Mouse (Mus musculus) kidney, adult 2 months (tissue): ENCODE data around the gene Bcat1.

ENCODE experiments used
- CTCF ChIP-seq: fragments of 200-500 bp; conservative IDR thresholded peaks from 2 replicates; pipeline ENCODE4 v1.5.1; 2011; ENCODE audit warnings: low read depth, mild to moderate bottlenecking, control low read depth, low read length, moderate library complexity, mixed read lengths; ENCODE audit not compliant: insufficient read depth, insufficient read length
- POLR2A ChIP-seq: fragments of 200-500 bp; IDR thresholded peaks from one replicate; pipeline ENCODE4 v1.6.1; 2011; ENCODE audit warnings: low read depth, low read length, control low read depth

DNA sequence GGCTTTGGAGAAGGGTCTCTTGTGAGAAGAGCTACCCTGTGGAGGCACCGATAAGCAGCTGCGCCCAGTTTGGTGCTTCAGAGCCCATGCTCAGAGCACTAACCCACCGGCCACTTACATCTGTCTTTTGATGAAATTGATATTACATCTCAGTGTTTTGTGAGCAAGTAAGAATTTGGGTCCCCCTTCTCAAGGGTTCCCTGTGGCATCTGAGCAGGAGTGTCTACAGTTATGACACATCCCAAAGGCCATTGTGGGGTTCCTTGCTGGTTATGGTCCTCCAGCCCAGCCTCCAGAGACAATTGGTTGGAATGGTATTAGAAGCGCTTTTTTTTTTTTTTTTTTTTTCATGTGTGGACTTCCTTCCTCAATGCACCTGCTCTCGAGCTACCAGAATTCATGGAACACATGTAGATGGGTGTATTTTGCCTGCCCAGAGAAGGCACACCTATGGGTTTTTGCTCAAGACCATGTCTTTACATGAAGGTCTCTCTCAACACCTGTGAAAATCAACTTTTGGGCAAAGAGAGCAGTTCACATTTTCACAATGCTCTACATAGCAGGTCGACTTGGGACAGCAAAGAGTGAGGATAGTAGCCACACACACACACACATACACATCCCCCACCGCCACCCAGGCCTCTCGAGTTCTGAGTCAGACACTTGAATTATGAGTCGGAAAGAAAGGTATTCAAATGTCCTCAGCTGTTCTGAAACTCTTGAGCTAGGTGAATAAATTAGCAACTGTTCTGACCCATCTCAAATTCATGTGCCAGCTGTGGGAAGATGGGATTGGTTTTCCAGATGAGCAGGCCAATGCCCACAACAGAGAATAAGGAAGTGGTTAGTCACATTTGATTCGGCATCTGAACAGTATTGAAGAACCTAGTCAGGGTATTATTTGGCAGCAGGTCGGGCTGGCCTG is 47.4 kb upstream of the Bcat1 start:
- TF ChIP-seq CTCF (no peak), POLR2A (no peak)
